Mouse (Mus musculus): Measurements from ENCODE around the gene Clrn3. TPM values are rescaled to one million over a fixed set of nuclear protein-coding genes. Genes with fewer than 3 reads are reported as not detected.

The Clrn3 gene
- polyA plus RNA-seq, 1 experiment from 2014 or later = not detected

DNA sequence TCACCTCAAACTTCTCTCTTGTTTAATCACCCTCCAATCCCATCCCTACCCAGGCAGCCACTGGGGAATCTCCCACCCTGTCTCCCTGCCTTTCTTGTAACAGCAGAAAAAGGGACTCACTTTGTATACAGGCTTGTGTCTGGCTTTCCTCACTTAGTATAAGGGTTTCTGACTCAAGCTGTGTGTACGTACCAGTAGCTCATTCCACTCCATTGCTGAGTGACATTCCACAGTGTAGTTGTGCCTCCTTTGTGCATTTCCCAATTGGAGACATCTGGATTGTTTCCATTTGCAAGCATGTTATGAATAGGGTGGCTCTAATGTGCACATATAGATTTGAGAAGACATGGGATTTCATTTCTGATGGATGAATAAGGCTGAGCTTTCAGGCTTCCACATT lies 31.8 kb upstream of the Clrn3 start:
- Histone ChIP-seq H3K9ac (ENCODE audit: low read length) (no peak overlapping the region), H3K4me3 (ENCODE audit: low read depth, low read length) (no peak overlapping the region), H3K9me3 (replicated peaks; ENCODE audit: control insufficient read depth, low read length) (no peaks in the 10 kb centered on the region), H3K27ac (ENCODE audit: low read depth, low read length) (no peak overlapping the region), H3K36me3 (ENCODE audit: control insufficient read depth, insufficient read depth, low read length) (no peaks in the 10 kb centered on the region), H3K27me3 (replicated peaks; ENCODE audit: control insufficient read depth, insufficient read depth, low read length) (no peaks in the 10 kb centered on the region), H3K4me1 (ENCODE audit: control insufficient read depth, insufficient read depth, low read length) (no peaks in the 10 kb centered on the region), H3K4me2 (ENCODE audit: low read length) (no peak overlapping the region)
- 60% methylated on average over 1 of the region's 1 CpGs for WGBS
- no peak for ATAC-seq
- DNase-seq (ENCODE audit: low spot score) = no peak

DNA sequence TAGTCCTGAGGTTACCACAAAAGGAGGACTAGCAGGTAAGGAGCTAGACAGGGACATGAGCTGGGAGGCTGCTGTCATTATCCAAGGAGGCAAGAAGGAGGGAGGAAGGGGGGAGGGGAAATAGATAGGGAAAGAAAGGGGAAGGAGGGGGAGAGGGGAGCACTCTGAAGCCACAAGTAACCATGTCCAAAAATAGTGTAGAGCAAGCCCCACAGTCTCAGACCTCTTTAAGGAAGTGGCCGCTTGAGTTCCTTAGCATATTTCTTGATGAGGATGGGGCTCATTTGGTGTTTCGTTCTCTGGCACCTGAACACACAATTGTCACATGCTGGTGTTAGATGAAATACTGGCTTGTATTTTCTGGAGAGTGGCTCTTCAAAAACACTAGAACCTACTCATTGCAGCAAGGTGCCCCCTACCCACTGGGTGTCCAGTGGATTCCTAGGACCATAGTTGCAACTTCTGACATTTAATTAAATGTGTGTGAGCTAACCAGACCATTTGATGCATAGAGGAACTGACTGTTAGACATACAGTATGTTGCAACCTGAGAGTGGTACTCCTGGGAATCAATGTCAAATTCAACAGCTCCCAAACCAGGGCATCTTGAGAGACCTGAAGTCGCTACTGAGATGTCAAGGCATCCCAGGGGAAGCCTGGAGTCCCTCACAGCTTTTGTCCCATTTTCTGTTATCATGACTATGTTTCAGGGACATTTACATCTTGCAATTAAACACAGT lies 28.4 kb upstream of the Clrn3 start:
- ATAC-seq = no peak

DNA sequence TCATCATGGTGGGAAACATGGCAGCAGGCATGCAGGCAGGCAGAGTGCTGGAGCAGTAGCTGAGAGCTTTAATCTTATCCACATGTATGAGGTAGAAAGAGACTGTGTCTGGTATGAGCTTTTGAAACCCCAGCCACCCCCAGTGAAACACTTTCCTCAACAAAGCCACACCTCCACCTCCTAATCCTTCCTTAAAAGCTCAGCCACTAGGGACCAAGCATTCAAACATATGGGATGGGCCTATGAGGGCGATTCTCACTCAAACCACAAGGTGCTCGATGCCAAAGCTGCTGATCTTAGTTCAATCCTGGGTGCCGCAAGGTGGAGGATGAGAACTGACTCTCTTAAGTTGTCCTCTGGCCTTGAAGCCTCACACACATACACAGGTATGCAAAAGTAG lies 25.1 kb upstream of the Clrn3 start:
- H3K36me3 ChIP-seq (ENCODE audit: control insufficient read depth, insufficient read depth, low read length) = no peaks in the 10 kb centered on the region
- H3K27me3 ChIP-seq (replicated peaks; ENCODE audit: control insufficient read depth, insufficient read depth, low read length) = no peaks in the 10 kb centered on the region
- 73% methylated on average over 3 of the region's 3 CpGs for WGBS
- ATAC-seq = no peak
- no peak for DNase-seq (ENCODE audit: low spot score)
- no peak overlapping the region for H3K9ac ChIP-seq (ENCODE audit: low read length)
- H3K27ac ChIP-seq (ENCODE audit: low read depth, low read length) = no peak overlapping the region
- no peaks in the 10 kb centered on the region for H3K9me3 ChIP-seq (replicated peaks; ENCODE audit: control insufficient read depth, low read length)
- no peak overlapping the region for H3K4me3 ChIP-seq (ENCODE audit: low read depth, low read length)
- no peaks in the 10 kb centered on the region for H3K4me1 ChIP-seq (ENCODE audit: control insufficient read depth, insufficient read depth, low read length)
- no peak overlapping the region for H3K4me2 ChIP-seq (ENCODE audit: low read length)

More for the DNA sequence above, 28.4 kb upstream of the Clrn3 start:
- H3K27ac ChIP-seq (ENCODE audit: low read depth, low read length) = no peak overlapping the region
- 83% methylated on average over 3 of the region's 3 CpGs for WGBS
- DNase-seq (ENCODE audit: low spot score) = no peak
- no peaks in the 10 kb centered on the region for H3K9me3 ChIP-seq (replicated peaks; ENCODE audit: control insufficient read depth, low read length)
- no peak overlapping the region for H3K4me2 ChIP-seq (ENCODE audit: low read length)
- H3K4me1 ChIP-seq (ENCODE audit: control insufficient read depth, insufficient read depth, low read length) = no peaks in the 10 kb centered on the region
- H3K27me3 ChIP-seq (replicated peaks; ENCODE audit: control insufficient read depth, insufficient read depth, low read length) = no peaks in the 10 kb centered on the region
- H3K36me3 ChIP-seq (ENCODE audit: control insufficient read depth, insufficient read depth, low read length) = no peaks in the 10 kb centered on the region
- H3K9ac ChIP-seq (ENCODE audit: low read length) = no peak overlapping the region
- no peak overlapping the region for H3K4me3 ChIP-seq (ENCODE audit: low read depth, low read length)

DNA sequence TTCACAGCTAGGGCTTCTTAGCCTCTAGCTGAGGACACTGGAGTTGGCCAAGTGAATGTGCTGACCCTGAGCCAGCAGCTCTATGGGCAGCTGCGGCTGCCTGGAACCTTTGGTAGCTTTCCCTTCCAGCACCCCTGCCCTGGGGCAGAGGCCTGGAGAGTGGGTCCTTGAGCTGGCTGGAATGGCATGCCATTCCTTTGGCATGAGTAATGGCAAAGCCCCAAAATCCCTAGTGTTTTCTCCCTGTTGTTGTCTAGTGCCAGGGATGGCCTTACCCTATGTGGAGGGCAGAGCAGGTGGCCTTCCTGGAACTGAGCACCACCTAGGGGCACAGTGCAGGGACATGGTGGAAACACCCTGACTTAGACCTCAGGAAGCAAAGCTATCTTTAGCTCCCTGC lies 23.1 kb upstream of the Clrn3 start:
- 71% methylated on average over 1 of the region's 1 CpGs for WGBS
- H3K4me1 ChIP-seq (ENCODE audit: control insufficient read depth, insufficient read depth, low read length) = no peaks in the 10 kb centered on the region
- no peaks in the 10 kb centered on the region for H3K27me3 ChIP-seq (replicated peaks; ENCODE audit: control insufficient read depth, insufficient read depth, low read length)
- H3K27ac ChIP-seq (ENCODE audit: low read depth, low read length) = no peak overlapping the region
- DNase-seq (ENCODE audit: low spot score) (no peak), ATAC-seq (no peak)
- no peak overlapping the region for H3K4me2 ChIP-seq (ENCODE audit: low read length)
- no peak overlapping the region for H3K9ac ChIP-seq (ENCODE audit: low read length)
- no peaks in the 10 kb centered on the region for H3K9me3 ChIP-seq (replicated peaks; ENCODE audit: control insufficient read depth, low read length)
- H3K36me3 ChIP-seq (ENCODE audit: control insufficient read depth, insufficient read depth, low read length) = no peaks in the 10 kb centered on the region
- no peak overlapping the region for H3K4me3 ChIP-seq (ENCODE audit: low read depth, low read length)

DNA sequence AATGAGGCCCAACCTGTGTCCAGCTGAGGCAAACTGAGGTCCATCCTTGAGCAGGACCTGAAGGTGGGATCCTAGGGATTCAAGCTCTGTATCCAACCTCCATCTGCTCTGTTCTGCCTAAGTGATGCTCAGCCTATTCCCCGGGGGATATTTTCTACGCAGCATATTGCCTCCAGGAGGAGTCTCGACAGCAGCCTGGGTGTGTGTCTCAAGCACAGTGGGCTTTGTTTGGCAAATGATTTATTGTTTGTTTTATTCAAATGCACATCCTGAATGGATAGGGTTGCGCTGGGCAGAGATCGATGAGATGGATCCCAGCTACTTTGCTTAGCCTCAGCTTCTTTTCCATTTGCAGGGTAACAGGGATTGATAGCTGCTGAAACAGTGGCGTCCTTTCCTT lies 20.0 kb upstream of the Clrn3 start:
- H3K9me3 ChIP-seq (replicated peaks; ENCODE audit: control insufficient read depth, low read length) = no peaks in the 10 kb centered on the region
- H3K27me3 ChIP-seq (replicated peaks; ENCODE audit: control insufficient read depth, insufficient read depth, low read length) = no peaks in the 10 kb centered on the region
- 76% methylated on average over 6 of the region's 6 CpGs for WGBS
- no peak for DNase-seq (ENCODE audit: low spot score)
- H3K4me2 ChIP-seq (ENCODE audit: low read length) = no peak overlapping the region
- H3K9ac ChIP-seq (ENCODE audit: low read length) = no peak overlapping the region
- H3K4me1 ChIP-seq (ENCODE audit: control insufficient read depth, insufficient read depth, low read length) = no peaks in the 10 kb centered on the region
- H3K27ac ChIP-seq (ENCODE audit: low read depth, low read length) = no peak overlapping the region
- no peak for ATAC-seq
- H3K4me3 ChIP-seq (ENCODE audit: low read depth, low read length) = no peak overlapping the region
- no peaks in the 10 kb centered on the region for H3K36me3 ChIP-seq (ENCODE audit: control insufficient read depth, insufficient read depth, low read length)

DNA sequence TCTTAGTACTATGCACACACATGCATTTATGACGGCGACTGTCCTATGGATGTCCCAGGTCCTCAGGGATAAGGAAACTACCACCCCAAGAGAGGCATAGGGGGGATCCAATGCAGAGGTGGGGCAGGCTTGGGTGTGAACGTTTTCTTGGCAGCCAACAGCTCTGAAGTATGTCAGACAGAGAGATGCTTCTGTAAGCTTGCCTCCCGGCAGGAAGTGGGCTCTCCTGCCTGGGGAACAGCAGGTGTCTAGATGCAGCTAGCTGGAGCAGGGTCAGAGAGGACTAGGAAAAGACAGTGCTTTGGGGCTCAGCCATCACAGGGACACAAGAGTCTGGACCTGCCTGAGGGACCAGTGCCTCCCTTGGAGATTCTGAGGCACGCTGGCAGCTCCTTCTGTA lies 18.1 kb upstream of the Clrn3 start:
- H3K36me3 ChIP-seq (ENCODE audit: control insufficient read depth, insufficient read depth, low read length) = no peaks in the 10 kb centered on the region
- H3K4me1 ChIP-seq (ENCODE audit: control insufficient read depth, insufficient read depth, low read length) = no peaks in the 10 kb centered on the region
- DNase-seq (ENCODE audit: low spot score) = no peak
- no peaks in the 10 kb centered on the region for H3K27me3 ChIP-seq (replicated peaks; ENCODE audit: control insufficient read depth, insufficient read depth, low read length)
- WGBS = 65% methylated on average over 5 of the region's 5 CpGs
- ATAC-seq = no peak
- no peak overlapping the region for H3K4me3 ChIP-seq (ENCODE audit: low read depth, low read length)
- no peak overlapping the region for H3K9ac ChIP-seq (ENCODE audit: low read length)
- H3K27ac ChIP-seq (ENCODE audit: low read depth, low read length) = no peak overlapping the region
- H3K9me3 ChIP-seq (replicated peaks; ENCODE audit: control insufficient read depth, low read length) = no peaks in the 10 kb centered on the region
- no peak overlapping the region for H3K4me2 ChIP-seq (ENCODE audit: low read length)

DNA sequence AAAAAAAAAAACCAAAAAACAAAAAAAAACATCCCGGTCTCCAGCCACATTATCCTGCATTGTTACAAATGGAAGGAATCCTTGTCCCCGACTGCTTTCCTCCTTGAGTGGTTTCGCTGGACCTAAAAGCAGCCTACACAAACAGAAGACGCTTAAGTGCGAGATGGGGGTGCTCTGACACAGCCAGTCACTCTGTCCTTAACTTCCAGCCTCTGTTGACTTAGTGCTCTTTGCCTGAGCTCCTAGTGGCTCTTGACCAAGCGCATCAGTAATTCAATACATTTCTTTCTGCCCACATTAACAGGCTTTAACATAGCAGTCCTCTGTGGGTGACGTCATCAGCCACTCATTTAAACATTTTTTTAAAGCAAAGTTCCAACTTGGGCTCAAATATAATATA lies 17.5 kb upstream of the Clrn3 start:
- H3K4me2 ChIP-seq (ENCODE audit: low read length) = no peak overlapping the region
- H3K27ac ChIP-seq (ENCODE audit: low read depth, low read length) = no peak overlapping the region
- H3K27me3 ChIP-seq (replicated peaks; ENCODE audit: control insufficient read depth, insufficient read depth, low read length) = no peaks in the 10 kb centered on the region
- no peaks in the 10 kb centered on the region for H3K4me1 ChIP-seq (ENCODE audit: control insufficient read depth, insufficient read depth, low read length)
- no peaks in the 10 kb centered on the region for H3K36me3 ChIP-seq (ENCODE audit: control insufficient read depth, insufficient read depth, low read length)
- 77% methylated on average over 7 of the region's 7 CpGs for WGBS
- ATAC-seq (no peak), DNase-seq (ENCODE audit: low spot score) (no peak)
- no peak overlapping the region for H3K4me3 ChIP-seq (ENCODE audit: low read depth, low read length)
- no peaks in the 10 kb centered on the region for H3K9me3 ChIP-seq (replicated peaks; ENCODE audit: control insufficient read depth, low read length)
- H3K9ac ChIP-seq (ENCODE audit: low read length) = no peak overlapping the region

DNA sequence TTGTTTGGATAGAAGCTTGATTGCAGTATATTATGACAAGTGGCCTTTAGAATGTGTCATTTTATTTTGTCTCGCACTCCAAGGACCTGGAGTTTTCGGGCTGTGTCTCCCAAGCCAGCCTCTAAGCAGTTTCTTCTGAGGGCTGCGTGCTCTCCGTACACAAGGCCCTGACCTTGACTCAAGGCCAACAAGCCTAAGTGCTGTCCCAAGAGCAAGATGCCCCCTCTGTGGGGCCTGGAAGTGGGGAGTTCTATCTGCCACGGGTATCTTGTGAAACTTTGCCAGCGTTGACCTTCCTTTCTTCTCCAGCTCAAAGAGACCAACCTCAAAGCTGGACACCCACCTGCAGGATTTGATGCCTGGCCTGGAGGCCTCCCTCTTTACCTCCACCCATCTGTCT lies 15.9 kb upstream of the Clrn3 start:
- Histone ChIP-seq H3K27ac (ENCODE audit: low read depth, low read length) (no peak overlapping the region), H3K9ac (ENCODE audit: low read length) (no peak overlapping the region), H3K9me3 (replicated peaks; ENCODE audit: control insufficient read depth, low read length) (no peaks in the 10 kb centered on the region), H3K27me3 (replicated peaks; ENCODE audit: control insufficient read depth, insufficient read depth, low read length) (peaks cover 3% of the 10 kb centered on the region; the same call in 1 of the 2 replicates), H3K4me3 (ENCODE audit: low read depth, low read length) (no peak overlapping the region), H3K4me2 (ENCODE audit: low read length) (no peak overlapping the region), H3K4me1 (ENCODE audit: control insufficient read depth, insufficient read depth, low read length) (no peaks in the 10 kb centered on the region), H3K36me3 (ENCODE audit: control insufficient read depth, insufficient read depth, low read length) (no peaks in the 10 kb centered on the region)
- ATAC-seq (no peak), DNase-seq (ENCODE audit: low spot score) (no peak)
- 90% methylated on average over 6 of the region's 6 CpGs for WGBS

DNA sequence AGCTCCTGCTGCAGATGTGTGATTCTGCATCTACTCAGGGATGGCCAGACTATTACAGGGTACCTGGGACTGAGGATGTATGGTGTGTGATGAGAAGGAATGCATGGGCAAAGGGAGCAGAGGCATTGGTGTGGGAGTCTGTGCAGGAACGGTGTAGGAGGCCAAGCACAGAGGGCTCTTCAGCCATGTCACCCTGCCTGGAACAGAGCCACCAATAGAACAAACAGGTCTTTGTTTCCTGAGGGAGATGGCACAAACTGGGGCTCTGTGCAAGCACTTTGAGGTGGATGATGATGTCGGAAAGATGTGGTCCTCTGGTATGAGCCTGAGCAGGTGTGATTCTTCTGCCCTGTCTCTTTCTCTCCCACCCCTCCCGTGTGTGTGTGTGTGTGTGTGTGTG lies 14.6 kb upstream of the Clrn3 start:
- Histone ChIP-seq H3K4me1 (ENCODE audit: control insufficient read depth, insufficient read depth, low read length) (peaks cover 6% of the 10 kb centered on the region), H3K9me3 (replicated peaks; ENCODE audit: control insufficient read depth, low read length) (no peaks in the 10 kb centered on the region), H3K9ac (ENCODE audit: low read length) (no peak overlapping the region), H3K4me2 (ENCODE audit: low read length) (no peak overlapping the region), H3K4me3 (ENCODE audit: low read depth, low read length) (no peak overlapping the region), H3K27ac (ENCODE audit: low read depth, low read length) (no peak overlapping the region), H3K27me3 (replicated peaks; ENCODE audit: control insufficient read depth, insufficient read depth, low read length) (peaks cover 15% of the 10 kb centered on the region; the same call in 1 of the 2 replicates), H3K36me3 (ENCODE audit: control insufficient read depth, insufficient read depth, low read length) (no peaks in the 10 kb centered on the region)
- DNase-seq (ENCODE audit: low spot score) (no peak), ATAC-seq (no peak)
- 47% methylated on average over 2 of the region's 3 CpGs for WGBS

All from forebrain, embryonic 14.5 days (tissue).